Mouse (Mus musculus): Measurements from ENCODE around the gene Ptges2. TPM values are rescaled to one million over a fixed set of nuclear protein-coding genes. Genes with fewer than 3 reads are reported as not detected.
A peak's percentile ranks its signal among the peaks of the same experiment; 100 is the strongest.

The Ptges2 gene
- polyA plus RNA-seq, 1 experiment from 2014 or later, result 42.7 TPM

- ATAC-seq, result no peak
- Histone ChIP-seq H3K36me3 (ENCODE audit: control insufficient read depth, insufficient read depth) (no peaks in the 10 kb centered on the region), H3K4me3 (replicated peaks; ENCODE audit: low read length) (peak overlapping the region; percentile 31), H3K4me2 (ENCODE audit: low read length) (peak overlapping the region; percentile 65), H3K27ac (ENCODE audit: low read length) (peak overlapping the region; percentile 56), H3K27me3 (replicated peaks; ENCODE audit: control insufficient read depth, insufficient read depth, low read length) (no peaks in the 10 kb centered on the region), H3K9ac (replicated peaks; ENCODE audit: low read depth, low read length) (no peak overlapping the region), H3K9me3 (ENCODE audit: control insufficient read depth, low read length) (no peaks in the 10 kb centered on the region), H3K4me1 (replicated peaks; ENCODE audit: control insufficient read depth, insufficient read depth, low read length) (peaks cover 50% of the 10 kb centered on the region)
- WGBS, result 68% methylated on average over 5 of the region's 5 CpGs
Measured at GRCm38 (mm10) chr2:32427720-32428119, 32.0 kb downstream of the Ptges2 start.

- Histone ChIP-seq H3K4me3 (replicated peaks; ENCODE audit: low read length) (peak overlapping the region; percentile 31), H3K27ac (ENCODE audit: low read length) (peak overlapping the region; percentile 71), H3K36me3 (ENCODE audit: control insufficient read depth, insufficient read depth) (no peaks in the 10 kb centered on the region), H3K9me3 (ENCODE audit: control insufficient read depth, low read length) (no peaks in the 10 kb centered on the region), H3K9ac (replicated peaks; ENCODE audit: low read depth, low read length) (peak overlapping the region; percentile 47), H3K4me1 (replicated peaks; ENCODE audit: control insufficient read depth, insufficient read depth, low read length) (peaks cover 48% of the 10 kb centered on the region), H3K4me2 (ENCODE audit: low read length) (peak overlapping the region; percentile 65), H3K27me3 (replicated peaks; ENCODE audit: control insufficient read depth, insufficient read depth, low read length) (no peaks in the 10 kb centered on the region)
- WGBS, result 18% methylated on average over 8 of the region's 8 CpGs
- peak; percentile 80 for ATAC-seq
Measured at GRCm38 (mm10) chr2:32428262-32428722, 32.6 kb downstream of the Ptges2 start.

GRCm38 (mm10) chr2:32429215-32429891 is 33.7 kb downstream of the Ptges2 start:
- H3K9me3 ChIP-seq (ENCODE audit: control insufficient read depth, low read length), result no peaks in the 10 kb centered on the region
- peak overlapping the region; percentile 31 for H3K4me3 ChIP-seq (replicated peaks; ENCODE audit: low read length)
- peak overlapping the region; percentile 65 for H3K4me2 ChIP-seq (ENCODE audit: low read length)
- no peaks in the 10 kb centered on the region for H3K27me3 ChIP-seq (replicated peaks; ENCODE audit: control insufficient read depth, insufficient read depth, low read length)
- peaks cover 38% of the 10 kb centered on the region for H3K4me1 ChIP-seq (replicated peaks; ENCODE audit: control insufficient read depth, insufficient read depth, low read length)
- H3K36me3 ChIP-seq (ENCODE audit: control insufficient read depth, insufficient read depth), result no peaks in the 10 kb centered on the region
- WGBS, result 69% methylated on average over 4 of the region's 4 CpGs
- H3K9ac ChIP-seq (replicated peaks; ENCODE audit: low read depth, low read length), result peak overlapping the region; percentile 26; the same call in 1 of the 2 replicates
- no peak for ATAC-seq
- H3K27ac ChIP-seq (ENCODE audit: low read length), result peak overlapping the region; percentile 71; the same call in 1 of the 2 replicates

- Histone ChIP-seq H3K9ac (replicated peaks; ENCODE audit: low read depth, low read length) (peak overlapping the region; percentile 58), H3K4me3 (replicated peaks; ENCODE audit: low read length) (peak overlapping the region; percentile 48), H3K27ac (ENCODE audit: low read length) (peak overlapping the region; percentile 87), H3K4me2 (ENCODE audit: low read length) (peak overlapping the region; percentile 65), H3K27me3 (replicated peaks; ENCODE audit: control insufficient read depth, insufficient read depth, low read length) (no peaks in the 10 kb centered on the region), H3K4me1 (replicated peaks; ENCODE audit: control insufficient read depth, insufficient read depth, low read length) (peaks cover 38% of the 10 kb centered on the region), H3K9me3 (ENCODE audit: control insufficient read depth, low read length) (no peaks in the 10 kb centered on the region), H3K36me3 (ENCODE audit: control insufficient read depth, insufficient read depth) (no peaks in the 10 kb centered on the region)
- WGBS, result 5% methylated on average over 18 of the region's 18 CpGs
- peak; percentile 97 for ATAC-seq
Measured at GRCm38 (mm10) chr2:32430701-32431676, 35.3 kb downstream of the Ptges2 start.

- no peak overlapping the region for H3K9ac ChIP-seq (replicated peaks; ENCODE audit: low read depth, low read length)
- 21% methylated on average over 3 of the region's 3 CpGs for WGBS
- peak overlapping the region; percentile 59 for H3K27ac ChIP-seq (ENCODE audit: low read length)
Measured at GRCm38 (mm10) chr2:32436686-32437372, 41.1 kb downstream of the Ptges2 start.

GRCm38 (mm10) chr2:32437612-32438166 is 42.0 kb downstream of the Ptges2 start:
- H3K27ac ChIP-seq (ENCODE audit: low read length), result peak overlapping the region; percentile 54
- peaks cover 12% of the 10 kb centered on the region for H3K4me1 ChIP-seq (replicated peaks; ENCODE audit: control insufficient read depth, insufficient read depth, low read length)
- ATAC-seq, result no peak
- no peaks in the 10 kb centered on the region for H3K27me3 ChIP-seq (replicated peaks; ENCODE audit: control insufficient read depth, insufficient read depth, low read length)
- no peaks in the 10 kb centered on the region for H3K36me3 ChIP-seq (ENCODE audit: control insufficient read depth, insufficient read depth)
- 64% methylated on average over 2 of the region's 2 CpGs for WGBS
- H3K4me3 ChIP-seq (replicated peaks; ENCODE audit: low read length), result no peak overlapping the region
- H3K9me3 ChIP-seq (ENCODE audit: control insufficient read depth, low read length), result no peaks in the 10 kb centered on the region
- no peak overlapping the region for H3K9ac ChIP-seq (replicated peaks; ENCODE audit: low read depth, low read length)
- H3K4me2 ChIP-seq (ENCODE audit: low read length), result no peak overlapping the region

More at GRCm38 (mm10) chr2:32436686-32437372, 41.1 kb downstream of the Ptges2 start:
- Histone ChIP-seq H3K36me3 (ENCODE audit: control insufficient read depth, insufficient read depth) (no peaks in the 10 kb centered on the region), H3K4me1 (replicated peaks; ENCODE audit: control insufficient read depth, insufficient read depth, low read length) (peaks cover 12% of the 10 kb centered on the region), H3K9me3 (ENCODE audit: control insufficient read depth, low read length) (no peaks in the 10 kb centered on the region), H3K27me3 (replicated peaks; ENCODE audit: control insufficient read depth, insufficient read depth, low read length) (no peaks in the 10 kb centered on the region), H3K4me3 (replicated peaks; ENCODE audit: low read length) (no peak overlapping the region), H3K4me2 (ENCODE audit: low read length) (no peak overlapping the region)
- peak; percentile 87 for ATAC-seq

- Histone ChIP-seq H3K4me3 (replicated peaks; ENCODE audit: low read length) (no peak overlapping the region), H3K4me2 (ENCODE audit: low read length) (no peak overlapping the region), H3K27ac (ENCODE audit: low read length) (no peak overlapping the region; the same call in 1 of the 2 replicates), H3K9ac (replicated peaks; ENCODE audit: low read depth, low read length) (no peak overlapping the region), H3K9me3 (ENCODE audit: control insufficient read depth, low read length) (no peaks in the 10 kb centered on the region), H3K36me3 (ENCODE audit: control insufficient read depth, insufficient read depth) (no peaks in the 10 kb centered on the region), H3K27me3 (replicated peaks; ENCODE audit: control insufficient read depth, insufficient read depth, low read length) (no peaks in the 10 kb centered on the region), H3K4me1 (replicated peaks; ENCODE audit: control insufficient read depth, insufficient read depth, low read length) (peaks cover 12% of the 10 kb centered on the region)
- WGBS, result 74% methylated on average over 3 of the region's 3 CpGs
- ATAC-seq, result no peak
Measured at GRCm38 (mm10) chr2:32438733-32439132, 43.0 kb downstream of the Ptges2 start.

- Histone ChIP-seq H3K4me1 (replicated peaks; ENCODE audit: control insufficient read depth, insufficient read depth, low read length) (peaks cover 12% of the 10 kb centered on the region), H3K27me3 (replicated peaks; ENCODE audit: control insufficient read depth, insufficient read depth, low read length) (no peaks in the 10 kb centered on the region), H3K9me3 (ENCODE audit: control insufficient read depth, low read length) (no peaks in the 10 kb centered on the region), H3K4me3 (replicated peaks; ENCODE audit: low read length) (no peak overlapping the region), H3K9ac (replicated peaks; ENCODE audit: low read depth, low read length) (no peak overlapping the region), H3K27ac (ENCODE audit: low read length) (no peak overlapping the region), H3K36me3 (ENCODE audit: control insufficient read depth, insufficient read depth) (no peaks in the 10 kb centered on the region), H3K4me2 (ENCODE audit: low read length) (no peak overlapping the region)
- WGBS, result 8% methylated on average over 6 of the region's 6 CpGs
- no peak for ATAC-seq
Measured at GRCm38 (mm10) chr2:32439177-32439576, 43.5 kb downstream of the Ptges2 start.

Data from forebrain, embryonic 16.5 days (tissue).